Mouse (Mus musculus): Measurements from ENCODE around the gene Chchd1. TPM values are rescaled to one million over a fixed set of nuclear protein-coding genes. Genes with fewer than 3 reads are reported as not detected.

Gene Chchd1
- polyA plus RNA-seq, 1 experiment from 2014 or later = 247 TPM

DNA sequence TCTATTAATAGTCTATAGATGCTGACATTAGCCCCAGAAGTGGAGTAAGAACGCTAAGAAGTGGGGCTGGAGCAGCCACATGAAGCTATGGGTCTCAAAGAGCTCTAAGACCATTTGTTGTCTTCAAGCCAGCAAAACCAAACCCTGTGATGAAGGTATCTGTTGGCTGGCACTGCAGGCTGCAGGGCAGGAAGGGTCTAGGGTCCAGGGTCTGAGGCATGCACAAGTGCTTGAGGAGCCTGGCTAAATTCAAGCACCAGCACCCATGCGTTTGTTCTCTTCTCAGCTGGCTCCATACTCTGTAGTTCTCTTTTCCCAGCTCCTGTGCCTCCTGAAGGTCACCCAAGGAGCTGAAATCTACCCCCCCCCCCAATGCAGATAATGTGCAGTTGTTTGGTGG is 32.2 kb downstream of the Chchd1 start:
- DNase-seq (ENCODE audit: low spot score) (no peak), ATAC-seq (replicated peaks; ENCODE audit: low FRiP score) (no peak)
- 67% methylated on average over 2 of the region's 2 CpGs for WGBS
- H3K9ac ChIP-seq (ENCODE audit: low read depth, low read length) = no peak overlapping the region
- peak overlapping the region; percentile 97; the same call in 1 of the 2 replicates for H3K27ac ChIP-seq (ENCODE audit: low read depth, low read length)
- H3K4me3 ChIP-seq (ENCODE audit: low read depth, low read length) = peak overlapping the region; percentile 95; the same call in 1 of the 2 replicates
- H3K4me1 ChIP-seq (replicated peaks; ENCODE audit: control insufficient read depth, insufficient read depth, low read length) = peaks cover 33% of the 10 kb centered on the region
- H3K36me3 ChIP-seq (ENCODE audit: control insufficient read depth, insufficient read depth, low read length) = peaks cover 12% of the 10 kb centered on the region; the same call in 1 of the 2 replicates
- H3K9me3 ChIP-seq (ENCODE audit: control insufficient read depth, low read length) = no peaks in the 10 kb centered on the region
- peak overlapping the region; percentile 96 for H3K4me2 ChIP-seq
- H3K27me3 ChIP-seq (replicated peaks; ENCODE audit: control insufficient read depth, insufficient read depth, low read length) = no peaks in the 10 kb centered on the region

DNA sequence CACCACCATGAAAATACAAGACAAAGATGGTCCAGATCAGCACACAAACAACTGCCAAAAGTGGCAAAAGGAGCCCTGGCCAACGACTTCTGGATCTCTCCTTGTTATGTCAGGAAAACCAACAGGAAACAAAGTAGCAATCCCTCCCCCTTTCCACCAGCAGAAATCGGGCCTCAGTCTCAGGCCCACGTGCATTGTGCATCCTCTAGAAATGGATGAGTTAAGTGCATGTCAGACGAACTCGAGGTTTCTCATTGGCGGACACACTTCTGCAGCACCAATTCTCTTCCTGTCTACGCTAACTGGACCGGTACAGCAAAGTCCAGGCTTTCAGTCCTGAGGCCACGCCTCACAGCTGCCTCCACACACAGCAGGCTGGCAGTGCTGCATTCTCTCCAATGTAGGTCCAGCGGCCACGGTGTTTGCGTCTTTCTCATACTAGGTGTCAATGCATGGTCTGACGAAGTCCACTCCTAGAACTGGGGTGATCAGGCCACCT is 33.1 kb downstream of the Chchd1 start:
- WGBS = 81% methylated on average over 13 of the region's 13 CpGs
- H3K4me3 ChIP-seq (ENCODE audit: low read depth, low read length) = no peak overlapping the region
- ATAC-seq (replicated peaks; ENCODE audit: low FRiP score) = no peak
- H3K4me2 ChIP-seq = no peak overlapping the region
- no peaks in the 10 kb centered on the region for H3K9me3 ChIP-seq (ENCODE audit: control insufficient read depth, low read length)
- peaks cover 31% of the 10 kb centered on the region for H3K4me1 ChIP-seq (replicated peaks; ENCODE audit: control insufficient read depth, insufficient read depth, low read length)
- no peaks in the 10 kb centered on the region for H3K27me3 ChIP-seq (replicated peaks; ENCODE audit: control insufficient read depth, insufficient read depth, low read length)
- DNase-seq (ENCODE audit: low spot score) = no peak
- no peak overlapping the region for H3K27ac ChIP-seq (ENCODE audit: low read depth, low read length)
- peaks cover 9% of the 10 kb centered on the region; the same call in 1 of the 2 replicates for H3K36me3 ChIP-seq (ENCODE audit: control insufficient read depth, insufficient read depth, low read length)
- H3K9ac ChIP-seq (ENCODE audit: low read depth, low read length) = no peak overlapping the region

DNA sequence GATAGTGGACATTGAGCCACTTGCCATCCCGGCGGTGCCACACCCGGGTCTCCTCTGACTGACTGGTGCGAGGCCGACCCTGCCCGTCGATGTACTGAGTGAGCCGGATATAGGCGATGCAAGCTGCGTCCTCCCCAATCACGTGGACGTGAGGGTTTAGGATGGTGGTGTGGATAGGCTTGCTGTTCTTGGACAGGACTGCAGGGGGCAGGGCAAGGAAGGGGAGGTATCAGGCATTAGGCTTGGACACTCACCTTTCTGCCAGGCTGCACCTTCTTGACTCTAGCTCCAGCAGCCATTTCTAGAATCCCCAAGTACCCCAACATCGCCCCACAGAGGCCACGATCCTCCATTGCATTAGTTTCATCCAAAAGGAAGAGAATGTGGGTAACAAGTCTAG is 34.5 kb downstream of the Chchd1 start:
- 0 out of 2 replicates have a peak overlapping the region, but pooled peaks have one; percentile 11 for H3K27ac ChIP-seq (ENCODE audit: low read depth, low read length)
- H3K4me3 ChIP-seq (ENCODE audit: low read depth, low read length) = no peak overlapping the region
- no peak for DNase-seq (ENCODE audit: low spot score)
- 0 out of 2 replicates have a peak, but pooled peaks have one; percentile 15 for ATAC-seq (replicated peaks; ENCODE audit: low FRiP score)
- H3K4me1 ChIP-seq (replicated peaks; ENCODE audit: control insufficient read depth, insufficient read depth, low read length) = peaks cover 26% of the 10 kb centered on the region
- no peaks in the 10 kb centered on the region for H3K9me3 ChIP-seq (ENCODE audit: control insufficient read depth, low read length)
- no peaks in the 10 kb centered on the region for H3K27me3 ChIP-seq (replicated peaks; ENCODE audit: control insufficient read depth, insufficient read depth, low read length)
- no peak overlapping the region for H3K9ac ChIP-seq (ENCODE audit: low read depth, low read length)
- peak overlapping the region; percentile 23; the same call in 1 of the 2 replicates for H3K4me2 ChIP-seq
- WGBS = 40% methylated on average over 14 of the region's 14 CpGs
- peaks cover 15% of the 10 kb centered on the region; the same call in 1 of the 2 replicates for H3K36me3 ChIP-seq (ENCODE audit: control insufficient read depth, insufficient read depth, low read length)

DNA sequence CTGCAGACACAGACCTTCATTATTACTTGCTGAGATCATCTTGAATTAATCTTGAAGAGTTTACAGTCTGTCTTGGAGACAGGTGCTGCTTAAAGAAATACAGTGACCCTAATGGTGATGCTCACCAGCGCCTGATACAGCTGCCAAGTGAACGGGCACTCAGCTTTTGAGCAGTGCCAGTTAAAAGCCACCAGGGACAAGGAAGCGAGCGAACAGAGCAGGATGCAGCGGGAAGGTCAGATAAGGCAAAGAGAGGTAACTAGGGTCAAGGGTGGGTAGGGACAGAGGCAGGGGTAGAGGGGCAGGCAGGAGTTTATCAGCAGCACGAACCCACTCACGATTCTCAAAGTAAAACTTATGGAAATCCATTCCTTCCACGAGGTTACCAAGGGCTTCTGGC is 35.7 kb downstream of the Chchd1 start:
- H3K9me3 ChIP-seq (ENCODE audit: control insufficient read depth, low read length) = no peaks in the 10 kb centered on the region
- WGBS = 71% methylated on average over 8 of the region's 8 CpGs
- ATAC-seq (replicated peaks; ENCODE audit: low FRiP score) (no peak), DNase-seq (ENCODE audit: low spot score) (no peak)
- peaks cover 19% of the 10 kb centered on the region; the same call in 1 of the 2 replicates for H3K36me3 ChIP-seq (ENCODE audit: control insufficient read depth, insufficient read depth, low read length)
- H3K27ac ChIP-seq (ENCODE audit: low read depth, low read length) = no peak overlapping the region
- no peak overlapping the region for H3K4me2 ChIP-seq
- H3K4me1 ChIP-seq (replicated peaks; ENCODE audit: control insufficient read depth, insufficient read depth, low read length) = peaks cover 21% of the 10 kb centered on the region
- no peaks in the 10 kb centered on the region for H3K27me3 ChIP-seq (replicated peaks; ENCODE audit: control insufficient read depth, insufficient read depth, low read length)
- no peak overlapping the region for H3K9ac ChIP-seq (ENCODE audit: low read depth, low read length)
- H3K4me3 ChIP-seq (ENCODE audit: low read depth, low read length) = no peak overlapping the region

DNA sequence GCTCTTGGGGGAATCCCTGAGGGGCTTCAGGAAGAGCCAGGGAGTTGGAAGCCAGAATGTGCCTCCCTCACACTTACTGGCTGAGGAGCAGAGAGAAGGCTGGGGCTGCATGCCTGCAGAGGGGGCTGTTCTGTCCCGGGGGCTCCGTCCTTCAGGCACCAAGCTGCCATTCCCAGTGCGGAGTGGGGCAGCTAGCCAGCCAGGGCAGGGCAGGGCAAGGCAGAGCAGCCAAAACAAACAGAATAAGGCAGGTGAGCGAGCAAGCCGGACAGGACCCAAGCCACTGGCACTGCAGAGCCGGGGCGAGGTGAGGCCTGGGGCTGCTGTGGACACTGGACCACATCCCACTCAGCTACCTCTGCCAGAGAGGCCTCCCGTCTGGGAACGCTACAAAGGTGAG is 38.5 kb downstream of the Chchd1 start:
- 85% methylated on average over 9 of the region's 9 CpGs for WGBS
- Histone ChIP-seq H3K27me3 (replicated peaks; ENCODE audit: control insufficient read depth, insufficient read depth, low read length) (no peaks in the 10 kb centered on the region), H3K4me1 (replicated peaks; ENCODE audit: control insufficient read depth, insufficient read depth, low read length) (peaks cover 8% of the 10 kb centered on the region), H3K4me2 (no peak overlapping the region), H3K9me3 (ENCODE audit: control insufficient read depth, low read length) (no peaks in the 10 kb centered on the region), H3K4me3 (ENCODE audit: low read depth, low read length) (no peak overlapping the region), H3K9ac (ENCODE audit: low read depth, low read length) (no peak overlapping the region), H3K36me3 (ENCODE audit: control insufficient read depth, insufficient read depth, low read length) (peaks cover 16% of the 10 kb centered on the region; the same call in 1 of the 2 replicates), H3K27ac (ENCODE audit: low read depth, low read length) (no peak overlapping the region)
- no peak for ATAC-seq (replicated peaks; ENCODE audit: low FRiP score)
- no peak for DNase-seq (ENCODE audit: low spot score)

DNA sequence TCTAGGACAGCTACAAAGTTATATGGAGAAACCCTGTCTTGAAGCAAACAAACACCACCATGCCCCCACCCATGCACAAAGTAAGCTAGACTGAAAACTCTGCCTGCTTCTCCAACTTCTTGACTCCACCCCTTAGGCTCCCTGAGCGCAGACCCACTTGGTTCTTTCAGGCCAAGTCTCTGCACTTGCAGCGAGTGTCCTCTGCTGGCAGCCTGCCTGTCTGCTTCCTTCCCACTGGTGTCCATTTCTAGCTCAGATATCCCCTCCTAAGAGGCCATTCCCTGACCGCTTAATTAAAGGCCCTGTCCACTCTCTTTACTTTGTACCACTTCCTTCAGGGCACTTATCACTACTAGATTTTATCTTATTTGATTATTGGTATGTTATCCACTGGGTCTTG is 40.8 kb downstream of the Chchd1 start:
- 81% methylated on average over 3 of the region's 3 CpGs for WGBS

DNA sequence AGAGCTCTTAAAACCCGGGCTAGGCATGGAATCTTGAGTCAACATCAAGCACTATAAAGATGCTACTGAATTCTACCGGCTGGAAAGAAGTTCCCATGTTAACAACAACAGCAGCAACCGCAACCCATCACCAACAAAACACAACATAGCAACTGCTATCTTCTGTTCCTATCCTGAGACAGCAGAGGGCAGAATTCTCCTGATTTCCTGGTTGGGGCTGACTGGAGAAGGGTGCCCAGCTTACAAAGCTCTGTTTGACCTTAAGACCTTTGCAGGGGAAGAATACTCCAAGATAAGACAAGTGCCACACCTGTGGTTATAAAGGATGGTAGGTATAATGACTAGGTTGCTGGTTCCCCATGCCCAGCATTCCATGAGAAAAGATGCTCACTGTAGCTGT is 44.1 kb downstream of the Chchd1 start:
- Histone ChIP-seq H3K27ac (ENCODE audit: low read depth, low read length) (no peak overlapping the region), H3K36me3 (ENCODE audit: control insufficient read depth, insufficient read depth, low read length) (peaks cover 6% of the 10 kb centered on the region; the same call in 1 of the 2 replicates), H3K4me1 (replicated peaks; ENCODE audit: control insufficient read depth, insufficient read depth, low read length) (no peaks in the 10 kb centered on the region), H3K9ac (ENCODE audit: low read depth, low read length) (no peak overlapping the region), H3K4me2 (no peak overlapping the region), H3K9me3 (ENCODE audit: control insufficient read depth, low read length) (no peaks in the 10 kb centered on the region), H3K4me3 (ENCODE audit: low read depth, low read length) (no peak overlapping the region), H3K27me3 (replicated peaks; ENCODE audit: control insufficient read depth, insufficient read depth, low read length) (no peaks in the 10 kb centered on the region)
- no peak for ATAC-seq (replicated peaks; ENCODE audit: low FRiP score)
- 82% methylated on average over 3 of the region's 3 CpGs for WGBS
- no peak for DNase-seq (ENCODE audit: low spot score)

More for the DNA sequence above, 40.8 kb downstream of the Chchd1 start:
- ATAC-seq (replicated peaks; ENCODE audit: low FRiP score) (no peak), DNase-seq (ENCODE audit: low spot score) (no peak)
- H3K27ac ChIP-seq (ENCODE audit: low read depth, low read length) = no peak overlapping the region
- H3K36me3 ChIP-seq (ENCODE audit: control insufficient read depth, insufficient read depth, low read length) = peaks cover 12% of the 10 kb centered on the region; the same call in 1 of the 2 replicates
- no peak overlapping the region for H3K4me3 ChIP-seq (ENCODE audit: low read depth, low read length)
- H3K4me1 ChIP-seq (replicated peaks; ENCODE audit: control insufficient read depth, insufficient read depth, low read length) = no peaks in the 10 kb centered on the region
- H3K9ac ChIP-seq (ENCODE audit: low read depth, low read length) = no peak overlapping the region
- H3K9me3 ChIP-seq (ENCODE audit: control insufficient read depth, low read length) = no peaks in the 10 kb centered on the region
- no peak overlapping the region for H3K4me2 ChIP-seq
- H3K27me3 ChIP-seq (replicated peaks; ENCODE audit: control insufficient read depth, insufficient read depth, low read length) = no peaks in the 10 kb centered on the region

DNA sequence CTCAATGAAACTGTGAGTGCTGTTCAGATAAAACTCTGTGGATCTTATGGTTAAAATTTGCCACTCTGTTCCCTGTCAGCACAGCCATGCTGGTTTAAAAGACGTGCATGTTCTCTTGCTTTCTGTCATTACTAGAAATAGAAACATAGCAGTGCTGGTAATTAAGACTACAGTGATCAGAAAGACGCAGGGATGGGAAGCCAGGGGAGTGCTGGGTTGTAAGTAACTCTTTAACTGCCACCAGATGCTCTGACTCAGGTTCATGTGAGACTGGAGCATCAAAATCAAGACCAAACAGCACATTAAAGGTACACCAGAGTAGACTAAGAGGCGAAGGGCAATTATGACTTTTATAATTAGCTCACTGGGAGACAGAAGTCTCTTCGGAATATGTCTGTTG is 45.6 kb downstream of the Chchd1 start:
- peaks cover 2% of the 10 kb centered on the region; the same call in 1 of the 2 replicates for H3K36me3 ChIP-seq (ENCODE audit: control insufficient read depth, insufficient read depth, low read length)

DNA sequence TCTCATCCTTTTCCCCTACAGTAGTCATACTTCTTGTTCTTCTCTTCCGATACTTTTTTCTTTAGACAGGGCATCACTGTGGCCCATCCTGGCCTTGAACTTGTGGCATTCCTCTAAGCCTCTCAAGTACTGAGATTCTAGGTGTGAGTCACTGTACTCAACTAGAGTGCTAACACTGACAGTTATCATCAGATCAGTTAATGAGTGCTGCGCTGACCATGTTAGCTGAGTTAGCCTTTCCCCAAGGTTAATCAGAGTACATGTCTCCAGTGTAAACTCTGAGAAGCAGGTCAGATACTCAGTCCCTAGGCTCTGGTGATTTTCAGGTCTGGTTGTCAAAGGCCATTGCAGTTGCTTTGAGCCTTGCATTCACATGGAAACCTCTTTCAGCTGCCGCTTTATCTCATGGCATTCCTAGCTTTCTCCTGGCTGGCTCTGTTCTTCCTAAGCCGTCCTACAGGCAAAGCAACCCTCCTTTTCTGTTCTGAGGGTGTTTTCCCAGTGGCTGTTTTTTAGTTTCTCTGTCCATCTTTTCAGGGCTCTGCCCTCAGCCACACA is 46.8 kb downstream of the Chchd1 start:
- DNase-seq (ENCODE audit: low spot score) (no peak), ATAC-seq (replicated peaks; ENCODE audit: low FRiP score) (no peak)
- no peak overlapping the region for H3K9ac ChIP-seq (ENCODE audit: low read depth, low read length)
- H3K36me3 ChIP-seq (ENCODE audit: control insufficient read depth, insufficient read depth, low read length) = peaks cover under 1% of the 10 kb centered on the region; the same call in 1 of the 2 replicates
- no peaks in the 10 kb centered on the region for H3K4me1 ChIP-seq (replicated peaks; ENCODE audit: control insufficient read depth, insufficient read depth, low read length)
- no peak overlapping the region for H3K4me2 ChIP-seq
- WGBS = 81% methylated on average over 4 of the region's 4 CpGs
- no peak overlapping the region for H3K4me3 ChIP-seq (ENCODE audit: low read depth, low read length)
- no peaks in the 10 kb centered on the region for H3K9me3 ChIP-seq (ENCODE audit: control insufficient read depth, low read length)
- no peaks in the 10 kb centered on the region for H3K27me3 ChIP-seq (replicated peaks; ENCODE audit: control insufficient read depth, insufficient read depth, low read length)
- no peak overlapping the region for H3K27ac ChIP-seq (ENCODE audit: low read depth, low read length)

More for the DNA sequence above, 45.6 kb downstream of the Chchd1 start:
- WGBS = 78% methylated on average over 4 of the region's 4 CpGs
- Histone ChIP-seq H3K9me3 (ENCODE audit: control insufficient read depth, low read length) (no peaks in the 10 kb centered on the region), H3K4me1 (replicated peaks; ENCODE audit: control insufficient read depth, insufficient read depth, low read length) (no peaks in the 10 kb centered on the region), H3K9ac (ENCODE audit: low read depth, low read length) (no peak overlapping the region), H3K4me3 (ENCODE audit: low read depth, low read length) (no peak overlapping the region), H3K27ac (ENCODE audit: low read depth, low read length) (no peak overlapping the region), H3K4me2 (no peak overlapping the region), H3K27me3 (replicated peaks; ENCODE audit: control insufficient read depth, insufficient read depth, low read length) (no peaks in the 10 kb centered on the region)
- DNase-seq (ENCODE audit: low spot score) = no peak
- no peak for ATAC-seq (replicated peaks; ENCODE audit: low FRiP score)
